Mouse (Mus musculus) T-helper 1 cell (primary cell): ENCODE data around the gene Rufy1.
"Not testable (repeated sequence)": the region's sequence is repeated elsewhere in the genome, so short reads cannot be mapped to it uniquely, and the experiment has no call there.

Experiments
- in situ Hi-C: fragments of 300-600 bp; cut with MboI, MseI; formaldehyde crosslinking; loops from one replicate; pipeline ENCODE4 v1.15.1; 2025; ENCODE audit warnings: high pct_unique_total_duplicates

The Rufy1 gene

GRCm38 (mm10) chr11:50430277-50431133 lies at the start of gene Rufy1:
Rufy1 (minus strand) TSS chr11:50431125.
- in situ Hi-C loops: loop anchor here (5.0 kb wide), 1 partner anchor 1157 kb away; no protein-coding TSS in a partner anchor

- in situ Hi-C loops: no loop called here
These were observed 47.1 kb upstream of the Rufy1 start for GRCm38 (mm10) chr11:50478072-50478471.

DNA sequence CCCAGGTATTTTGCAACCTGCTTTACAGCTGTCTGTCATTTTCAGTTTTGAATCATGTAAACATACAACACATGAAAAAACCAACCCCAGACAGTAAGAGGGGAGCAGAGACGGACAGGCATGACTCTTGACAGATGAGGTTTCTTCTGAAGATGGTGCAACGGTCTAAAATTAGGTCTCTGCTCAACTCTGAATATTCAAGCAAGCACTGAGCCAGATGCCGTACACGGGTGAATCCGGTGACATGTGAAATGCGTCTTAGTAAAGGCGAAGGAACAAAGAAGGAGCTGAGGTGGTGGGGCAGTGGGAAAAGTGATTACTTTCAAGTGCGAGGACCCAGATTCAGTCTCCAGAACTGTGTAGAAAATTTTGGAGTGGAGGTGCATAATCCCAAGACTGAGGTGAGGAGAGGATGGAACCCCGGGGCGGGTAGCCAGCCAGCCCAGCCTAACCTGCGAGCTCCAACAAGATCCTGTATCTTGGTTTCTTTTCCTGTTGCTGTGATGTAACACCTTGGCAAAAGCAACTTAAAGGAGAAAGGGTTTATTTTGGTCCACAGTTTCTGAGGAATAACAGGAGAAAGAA lies 46.7 kb upstream of the Rufy1 start:
- in situ Hi-C loops: no loop called here

GRCm38 (mm10) chr11:50476971-50477370 lies 46.0 kb upstream of the Rufy1 start:
- in situ Hi-C loops: no loop called here

GRCm38 (mm10) chr11:50473933-50474332 lies 43.0 kb upstream of the Rufy1 start:
- in situ Hi-C loops: no loop called here

DNA sequence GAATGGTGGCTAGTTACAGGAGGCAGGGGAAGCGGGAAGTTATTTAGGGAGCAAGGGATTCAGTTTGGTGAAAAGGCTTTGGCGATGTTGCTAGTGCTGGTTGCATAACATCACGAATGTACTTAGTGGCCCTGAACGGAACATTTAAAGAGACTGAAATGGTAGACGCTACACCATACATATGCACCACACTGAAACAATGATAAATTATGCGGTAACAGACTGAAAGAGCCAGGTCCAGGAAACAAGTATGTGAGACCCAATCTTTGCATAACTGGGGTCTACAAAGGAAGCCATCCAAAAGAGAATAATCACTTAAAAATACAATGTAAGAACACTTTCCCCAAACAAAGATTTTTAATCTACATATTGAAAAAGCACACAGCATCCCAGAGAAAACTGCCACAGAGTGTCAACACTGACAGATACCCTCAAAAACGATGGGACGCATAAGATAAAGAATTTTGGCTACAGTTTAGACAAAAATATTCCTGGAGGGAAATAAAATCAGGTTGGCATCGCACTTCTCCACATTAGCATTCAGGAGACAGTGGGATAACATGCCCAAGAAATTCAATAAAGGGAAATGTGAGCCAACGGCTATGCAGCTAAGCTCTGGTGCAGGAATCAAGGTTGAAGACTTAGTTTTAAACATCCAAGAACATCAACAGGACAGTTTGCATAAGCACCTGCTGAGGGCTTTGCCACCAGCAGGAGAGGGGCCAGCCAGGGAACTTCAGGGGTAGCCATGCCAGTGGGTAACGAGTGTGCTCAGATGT lies 41.4 kb upstream of the Rufy1 start:
- in situ Hi-C loops: no loop called here

- in situ Hi-C loops: no loop called here
These were observed 30.6 kb upstream of the Rufy1 start for GRCm38 (mm10) chr11:50461481-50461880.

DNA sequence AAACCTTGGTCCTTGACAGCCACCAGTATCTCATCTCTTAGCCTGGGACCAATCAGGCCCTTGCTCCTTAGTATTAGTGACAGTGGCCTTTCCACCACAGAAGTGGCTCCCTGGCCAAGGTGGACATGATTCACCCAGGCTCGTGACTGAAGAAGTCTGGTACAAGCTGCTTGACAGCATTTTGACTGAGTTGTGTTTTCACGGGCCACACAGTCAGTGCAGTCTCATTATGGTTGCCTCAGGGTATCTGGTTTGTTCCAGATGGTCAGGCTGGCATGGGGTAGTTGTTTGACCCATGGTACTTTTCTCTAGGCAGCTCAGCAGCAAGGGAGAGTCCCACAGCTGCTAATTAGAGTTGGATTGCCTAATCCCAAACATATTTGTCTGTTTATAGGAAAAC lies 28.3 kb upstream of the Rufy1 start:
- in situ Hi-C loops: loop anchor here (5.0 kb wide), 1 partner anchor 308 kb away; no protein-coding TSS in a partner anchor

DNA sequence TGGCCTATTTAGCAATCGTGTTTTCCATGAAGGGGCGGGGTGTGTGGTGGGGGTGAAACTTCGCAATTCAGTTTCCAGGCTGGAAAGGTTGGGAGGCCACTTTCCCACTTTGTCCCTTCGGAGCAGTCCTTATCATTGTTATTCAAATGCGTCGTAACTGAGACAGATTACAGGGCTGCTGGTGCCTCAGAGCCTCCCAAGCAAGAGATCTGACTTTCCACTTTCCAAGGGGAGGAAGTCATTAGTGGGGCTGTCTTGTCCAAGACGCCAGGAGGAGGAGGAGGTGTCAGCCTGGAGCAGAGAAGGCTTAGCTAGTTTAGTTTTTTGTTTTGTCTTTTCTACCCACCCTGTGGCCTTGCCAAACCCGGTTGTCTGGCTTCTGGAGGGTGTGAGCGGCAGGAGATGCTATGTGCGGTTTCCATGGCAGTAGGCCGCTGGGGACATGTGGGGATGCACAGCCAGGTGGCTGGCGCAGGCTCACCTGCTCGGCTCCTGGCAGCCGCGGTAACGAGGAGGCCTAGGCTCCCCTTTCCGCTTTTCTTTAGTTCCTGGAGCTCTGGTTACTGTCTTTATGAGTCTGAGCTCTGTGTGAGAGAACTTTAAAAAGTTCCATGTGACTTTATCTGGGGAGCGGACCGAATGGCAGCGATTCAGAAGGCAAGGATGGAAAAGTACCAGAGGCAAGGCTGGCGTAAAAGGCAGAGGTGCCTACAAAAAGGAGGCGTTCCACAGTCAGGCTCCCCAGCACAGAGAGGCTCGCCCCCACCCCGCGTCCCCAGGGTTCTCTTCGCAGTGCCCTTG lies 26.4 kb upstream of the Rufy1 start:
- in situ Hi-C loops: loop anchor here (5.0 kb wide), 1 partner anchor 310 kb away; no protein-coding TSS in a partner anchor

DNA sequence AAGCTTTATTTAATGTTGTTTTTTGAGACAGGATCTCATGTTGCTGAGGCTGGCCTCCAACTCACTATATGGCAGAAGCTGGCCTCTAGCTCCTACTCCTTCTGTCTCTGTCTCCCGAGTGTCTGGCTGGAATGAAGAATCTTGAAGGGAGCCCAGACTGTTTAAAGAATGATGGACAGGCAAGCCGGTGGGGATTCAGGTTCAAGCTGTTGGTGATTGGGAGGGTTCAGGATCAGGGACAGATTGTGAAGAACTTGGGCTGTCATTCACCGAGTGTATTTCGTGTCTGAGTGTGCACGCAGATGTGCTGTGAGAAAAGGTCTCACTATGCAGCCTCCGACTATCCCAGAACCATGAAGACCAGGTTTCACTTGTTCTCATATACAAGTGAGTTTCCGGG lies 25.5 kb upstream of the Rufy1 start:
- in situ Hi-C loops: loop anchor here (5.0 kb wide), 1 partner anchor 311 kb away; no protein-coding TSS in a partner anchor

GRCm38 (mm10) chr11:50454934-50455333 lies 24.0 kb upstream of the Rufy1 start:
- in situ Hi-C loops: loop anchor here (5.0 kb wide), 1 partner anchor 312 kb away; no protein-coding TSS in a partner anchor

DNA sequence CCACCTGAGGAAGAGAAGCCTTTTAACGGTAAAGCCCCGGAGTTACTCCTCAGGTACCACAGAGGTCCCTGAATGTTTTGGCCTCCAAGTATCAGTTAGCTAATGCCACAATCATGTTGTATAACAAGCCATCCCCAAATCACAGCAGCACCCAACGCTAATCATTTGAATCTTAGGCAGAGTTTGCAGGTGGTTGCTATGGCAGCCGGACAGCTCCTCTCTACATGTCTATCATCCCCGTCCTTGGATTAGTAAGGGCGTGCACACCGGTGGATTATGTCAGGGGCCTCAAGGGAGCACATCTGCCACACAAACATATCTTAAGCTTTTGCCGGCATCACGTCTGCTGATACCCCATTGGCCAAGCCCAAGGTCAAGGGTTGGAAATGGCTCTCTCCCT lies 19.3 kb upstream of the Rufy1 start:
- in situ Hi-C loops: no loop called here

DNA sequence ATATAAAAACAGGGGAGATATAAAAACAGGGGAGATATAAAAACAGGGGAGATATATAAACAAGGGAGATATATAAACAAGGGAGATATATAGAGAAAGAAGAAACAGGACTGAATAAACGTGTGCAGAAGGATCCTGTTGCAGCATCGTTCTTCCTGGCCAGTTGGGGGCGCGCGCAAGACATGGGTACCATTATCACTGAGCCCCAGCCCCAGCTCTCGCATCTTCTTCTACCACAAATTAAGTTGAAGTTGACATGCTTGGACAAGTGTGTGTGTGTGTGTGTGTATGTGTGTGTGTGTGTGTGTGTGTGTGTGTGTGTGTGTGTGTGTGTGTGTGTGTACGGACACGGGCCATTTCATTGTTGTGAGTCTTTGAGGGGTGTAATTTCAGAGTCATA lies 17.2 kb upstream of the Rufy1 start:
- in situ Hi-C loops: not testable (repeated sequence)

- in situ Hi-C loops: no loop called here
These were observed 12.5 kb upstream of the Rufy1 start for GRCm38 (mm10) chr11:50443259-50444065.

- in situ Hi-C loops: no loop called here
These were observed 10.7 kb upstream of the Rufy1 start for GRCm38 (mm10) chr11:50441637-50442036.

- in situ Hi-C loops: no loop called here
These were observed 9.8 kb upstream of the Rufy1 start for GRCm38 (mm10) chr11:50440691-50441090.

GRCm38 (mm10) chr11:50439857-50440256 lies 8.9 kb upstream of the Rufy1 start:
- in situ Hi-C loops: no loop called here

DNA sequence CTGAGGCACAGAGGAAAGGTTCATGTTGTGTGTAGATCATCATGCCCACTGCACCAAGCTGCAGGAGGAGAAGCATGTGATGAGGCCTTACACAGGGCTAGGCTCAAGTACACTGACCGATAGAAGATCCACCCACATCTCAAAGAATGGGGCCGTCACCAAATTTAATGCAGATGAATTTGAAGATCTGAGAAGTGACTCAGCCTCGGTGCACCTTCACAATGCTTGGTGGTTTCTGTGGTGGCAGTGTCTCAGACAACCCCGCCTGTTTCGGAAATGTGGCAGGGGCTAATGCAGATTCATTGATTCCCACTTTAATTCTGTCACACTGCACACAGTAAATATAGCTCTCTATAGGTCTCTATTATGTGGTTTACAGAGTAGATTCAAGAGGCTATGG lies 2.0 kb upstream of the Rufy1 start:
- in situ Hi-C loops: loop anchor here (5.0 kb wide), 1 partner anchor 1154 kb away; no protein-coding TSS in a partner anchor

- in situ Hi-C loops: loop anchor here (5.0 kb wide), 1 partner anchor 1155 kb away; no protein-coding TSS in a partner anchor
These were observed 1.1 kb upstream of the Rufy1 start for GRCm38 (mm10) chr11:50432069-50432440.
